Mouse (Mus musculus): ENCODE measurements around the gene Odr4.

DNA sequence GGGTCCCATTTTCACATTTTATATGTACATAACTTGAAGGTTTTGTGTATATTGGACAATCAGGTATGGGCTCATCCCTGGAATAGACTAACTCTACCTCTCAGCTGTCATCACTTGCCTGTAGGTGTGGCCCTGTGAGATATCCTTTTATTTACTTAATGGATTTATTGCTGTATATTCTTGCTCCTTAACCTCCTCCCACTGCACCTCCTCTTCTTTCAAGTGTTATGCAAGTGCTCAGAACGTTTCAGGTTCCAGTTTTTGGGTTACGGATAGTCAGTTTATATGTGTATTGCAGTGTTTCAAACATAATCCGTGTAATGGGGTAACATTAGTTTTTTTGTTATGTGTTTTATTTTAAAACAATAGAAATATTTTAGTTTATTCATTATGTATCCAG lies 45.8 kb upstream of the Odr4 start:
- TF ChIP-seq CTCF (IDR thresholded peaks at IDR 0.05; ENCODE audit: insufficient read depth, low read depth, low read length) (no peak), POLR2A (IDR thresholded peaks at IDR 0.05; ENCODE audit: insufficient read depth, low read depth, low read length) (no peak)
